Mouse (Mus musculus): Measurements from ENCODE around the gene Txndc11.
"Not testable (repeated sequence)": the region's sequence is repeated elsewhere in the genome, so short reads cannot be mapped to it uniquely, and the experiment has no call there.

Gene Txndc11

GRCm38 (mm10) chr16:11134348-11135344 is at the start of gene Txndc11:
TSS of gene Txndc11 (minus strand) at chr16:11134650.
- peak; percentile 99 for DNase-seq (ENCODE audit: low read depth, low spot score)

DNA sequence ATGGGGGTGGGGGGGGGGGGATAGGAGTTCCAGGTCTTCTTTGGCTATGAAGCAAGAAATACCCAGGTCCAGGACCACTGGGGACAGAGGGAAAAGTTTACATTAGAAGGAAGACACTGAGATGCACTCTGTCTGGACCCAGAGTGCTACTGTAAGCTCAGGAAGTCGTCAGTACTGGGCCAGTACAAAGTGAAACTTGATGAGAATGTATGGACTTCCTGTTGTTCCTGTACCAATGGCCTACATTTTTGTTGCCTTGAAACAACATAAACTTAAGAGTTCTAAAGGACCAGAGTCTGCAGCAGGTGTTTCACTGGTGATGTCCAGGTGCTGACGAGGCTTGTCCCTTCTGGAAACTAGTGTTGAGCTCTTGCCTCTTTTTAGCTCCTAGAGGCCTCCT is 43.0 kb upstream of the Txndc11 start:
- no peak for DNase-seq (ENCODE audit: low read depth, low spot score)

- no peak for DNase-seq (ENCODE audit: low read depth, low spot score)
Observed at GRCm38 (mm10) chr16:11176884-11177244, 42.4 kb upstream of the Txndc11 start.

GRCm38 (mm10) chr16:11176208-11176883 is 41.9 kb upstream of the Txndc11 start, which contains the start of gene Zc3h7a:
TSS of gene Zc3h7a (minus strand) at chr16:11176393.
- DNase-seq (ENCODE audit: low read depth, low spot score), result peak; percentile 95

DNA sequence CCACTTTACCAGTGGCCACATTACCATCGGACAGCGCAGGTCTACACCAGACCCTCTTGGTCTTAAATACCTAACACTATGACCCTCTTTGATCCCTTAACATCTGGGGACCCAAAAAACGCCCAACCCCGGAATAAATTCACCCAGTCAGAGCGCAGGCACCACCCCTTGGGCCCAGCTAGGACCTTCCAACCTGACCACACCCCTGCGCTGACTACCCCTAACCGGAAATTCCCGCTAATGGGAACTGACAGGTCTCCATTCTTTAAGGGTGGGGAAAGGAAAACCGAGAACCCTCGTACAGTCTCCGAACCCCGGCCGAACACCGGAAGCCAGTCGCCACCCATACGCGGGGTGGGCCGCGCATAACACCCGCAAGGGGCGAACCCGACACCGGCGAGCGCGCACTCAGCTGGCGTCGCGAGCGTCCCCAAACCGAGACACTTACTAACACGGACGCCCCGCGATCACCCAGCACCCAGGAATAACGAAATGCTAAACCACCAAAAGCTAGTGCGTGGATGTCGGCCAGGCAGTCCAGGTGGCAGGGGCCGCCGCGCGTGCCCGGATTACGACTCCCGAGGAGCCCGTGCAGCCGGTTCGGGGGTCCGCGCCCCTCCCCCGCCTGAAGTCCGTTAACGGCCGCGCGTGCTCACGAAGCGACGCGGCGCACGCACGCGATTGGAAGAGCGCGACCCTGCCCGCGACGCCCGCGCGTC is 41.2 kb upstream of the Txndc11 start:
- DNase-seq (ENCODE audit: low read depth, low spot score), result peak; percentile 61

GRCm38 (mm10) chr16:11175100-11175488 is 40.6 kb upstream of the Txndc11 start:
- DNase-seq (ENCODE audit: low read depth, low spot score), result peak; percentile 13

GRCm38 (mm10) chr16:11174671-11175081 is 40.2 kb upstream of the Txndc11 start:
- DNase-seq (ENCODE audit: low read depth, low spot score), result peak; percentile 68

DNA sequence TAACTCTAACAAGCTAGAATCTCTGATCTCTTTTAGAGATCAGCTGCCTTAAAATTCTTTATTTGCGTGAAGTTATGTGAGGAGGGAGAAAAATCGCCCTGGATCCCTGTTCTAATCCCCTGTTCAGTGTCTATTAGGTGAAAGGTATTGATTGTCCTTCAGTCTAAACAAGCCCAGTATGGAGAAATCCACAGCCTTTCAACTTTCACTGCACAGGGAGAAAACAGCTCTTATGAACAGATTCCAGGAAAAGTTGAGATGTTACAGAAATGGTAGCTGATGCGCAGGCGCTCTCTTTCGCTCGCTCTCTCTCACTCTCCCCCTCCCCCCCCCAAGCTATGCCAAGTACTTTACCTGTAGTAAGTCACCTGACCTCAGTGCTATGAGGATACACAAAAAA is 37.2 kb upstream of the Txndc11 start:
- no peak for DNase-seq (ENCODE audit: low read depth, low spot score)

- DNase-seq (ENCODE audit: low read depth, low spot score), result peak; percentile 86
Observed at GRCm38 (mm10) chr16:11166431-11166830, 32.0 kb upstream of the Txndc11 start.

DNA sequence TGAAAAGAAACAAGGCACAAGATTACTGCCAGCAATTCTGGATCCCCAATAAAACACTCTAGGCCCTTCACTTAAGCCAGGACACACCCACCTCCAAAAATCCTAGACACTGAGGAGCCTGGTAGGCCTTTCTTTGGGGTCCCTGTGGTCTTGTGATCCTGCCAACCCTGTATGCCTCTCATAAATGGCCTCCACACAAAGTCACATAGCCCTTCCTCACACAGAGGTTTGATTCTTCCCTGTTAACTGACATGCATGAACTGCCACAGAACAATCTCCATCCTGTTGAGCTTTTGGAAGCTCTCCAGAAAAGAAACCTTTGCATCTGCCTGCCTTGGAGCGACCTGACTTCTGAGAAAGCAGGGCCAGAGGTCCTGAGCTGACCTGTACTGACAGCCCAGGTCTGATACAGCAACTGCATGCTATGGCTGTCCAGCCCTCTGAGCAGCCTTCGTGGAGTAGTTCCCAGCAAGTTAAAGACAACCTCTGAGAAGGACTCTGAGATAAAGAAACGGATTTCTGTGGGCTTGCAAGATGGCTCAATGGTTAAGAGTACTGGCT is 30.3 kb upstream of the Txndc11 start:
- DNase-seq (ENCODE audit: low read depth, low spot score), result peak; percentile 30

DNA sequence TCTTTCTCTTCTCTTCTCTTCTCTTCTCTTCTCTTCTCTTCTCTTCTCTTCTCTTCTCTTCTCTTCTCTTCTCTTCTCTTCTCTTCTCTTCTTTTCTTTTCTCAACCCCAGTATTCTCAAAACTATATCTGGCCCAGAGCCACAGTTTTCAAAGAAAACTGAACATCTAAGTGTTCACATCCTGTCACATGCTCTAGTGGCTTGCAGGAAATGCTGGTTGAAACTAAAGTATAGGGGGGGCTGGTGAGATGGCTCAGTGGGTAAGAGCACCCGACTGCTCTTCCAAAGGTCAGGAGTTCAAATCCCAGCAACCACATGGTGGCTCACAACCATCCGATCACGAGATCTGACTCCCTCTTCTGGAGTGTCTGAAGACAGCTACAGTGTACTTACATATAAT is 23.3 kb upstream of the Txndc11 start:
- DNase-seq (ENCODE audit: low read depth, low spot score), result not testable (repeated sequence)

DNA sequence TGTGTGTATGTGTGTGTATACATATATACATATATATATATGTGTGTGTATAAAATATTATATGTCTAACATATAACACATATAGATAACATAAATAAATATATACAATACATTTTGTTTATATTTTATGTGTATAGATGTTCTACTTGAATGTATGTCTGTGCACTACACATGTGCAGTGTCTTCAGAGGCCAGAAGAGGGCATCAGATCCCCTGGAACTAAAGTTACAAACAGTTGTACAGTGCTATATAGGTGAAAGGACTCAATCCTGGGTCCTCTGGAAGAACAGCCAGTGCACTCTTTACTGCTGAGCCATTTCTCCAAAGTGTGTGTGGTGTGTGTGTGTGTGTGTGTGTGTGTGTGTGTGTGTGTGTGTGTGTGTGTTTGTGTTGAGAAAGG is 20.1 kb upstream of the Txndc11 start:
- DNase-seq (ENCODE audit: low read depth, low spot score), result no peak

DNA sequence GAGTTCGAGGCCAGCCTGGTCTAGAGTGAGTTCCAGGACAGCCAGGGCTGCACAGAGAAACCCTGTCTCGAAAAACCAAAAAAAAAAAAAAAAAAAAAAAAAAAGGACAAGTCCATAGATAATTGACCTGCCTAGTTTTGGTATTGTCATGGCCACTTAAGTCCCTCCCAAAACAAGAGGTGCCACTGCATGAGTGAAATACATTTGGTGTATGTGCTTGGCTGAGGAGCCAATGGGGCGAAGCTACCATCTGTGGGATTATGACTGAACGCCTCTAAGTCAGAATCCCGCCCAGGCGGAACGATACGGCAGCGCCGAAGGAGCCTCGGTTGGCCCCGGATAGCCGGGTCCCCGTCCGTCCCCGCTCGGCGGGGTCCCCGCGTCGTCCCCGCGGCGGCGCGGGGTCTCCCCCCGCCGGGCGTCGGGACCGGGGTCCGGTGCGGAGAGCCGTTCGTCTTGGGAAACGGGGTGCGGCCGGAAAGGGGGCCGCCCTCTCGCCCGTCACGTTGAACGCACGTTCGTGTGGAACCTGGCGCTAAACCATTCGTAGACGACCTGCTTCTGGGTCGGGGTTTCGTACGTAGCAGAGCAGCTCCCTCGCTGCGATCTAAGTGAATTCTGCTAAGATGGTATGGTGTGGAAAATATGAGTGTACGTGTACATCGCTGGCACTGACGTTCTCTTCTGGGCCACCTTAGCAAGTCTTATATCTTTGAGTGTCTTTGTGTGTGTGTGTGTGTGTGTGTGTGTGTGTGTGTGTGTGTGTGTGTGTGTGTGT is 9.4 kb upstream of the Txndc11 start:
- DNase-seq (ENCODE audit: low read depth, low spot score), result peak; percentile 22

GRCm38 (mm10) chr16:11133476-11134347 is 738 bp downstream of the Txndc11 start:
- DNase-seq (ENCODE audit: low read depth, low spot score), result no peak

- DNase-seq (ENCODE audit: low read depth, low spot score), result no peak
Observed at GRCm38 (mm10) chr16:11132839-11133238, 1.6 kb downstream of the Txndc11 start.

- peak; percentile 65 for DNase-seq (ENCODE audit: low read depth, low spot score)
Observed at GRCm38 (mm10) chr16:11128301-11128700, 6.1 kb downstream of the Txndc11 start.

- DNase-seq (ENCODE audit: low read depth, low spot score), result peak; percentile 78
Observed at GRCm38 (mm10) chr16:11125371-11125770, 9.1 kb downstream of the Txndc11 start.

DNA sequence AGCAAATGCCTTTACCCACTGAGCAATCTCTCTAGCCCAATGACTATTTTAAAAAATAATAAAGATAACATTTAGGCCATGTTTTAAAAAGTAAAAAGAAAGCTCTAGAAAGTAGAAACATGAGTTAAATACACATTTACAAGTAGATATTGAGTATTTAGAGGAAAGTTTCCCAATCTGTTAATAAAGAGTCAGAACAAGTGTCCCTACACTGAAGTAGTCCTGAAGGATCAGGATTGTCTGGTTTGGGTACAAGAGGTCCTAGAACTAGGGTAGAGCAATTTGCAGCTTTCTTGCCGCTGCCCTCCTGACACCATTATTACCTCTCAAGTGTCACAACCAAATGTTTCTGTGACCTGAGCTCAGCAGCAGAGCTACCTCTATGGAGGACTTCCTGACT is 10.3 kb downstream of the Txndc11 start:
- no peak for DNase-seq (ENCODE audit: low read depth, low spot score)

DNA sequence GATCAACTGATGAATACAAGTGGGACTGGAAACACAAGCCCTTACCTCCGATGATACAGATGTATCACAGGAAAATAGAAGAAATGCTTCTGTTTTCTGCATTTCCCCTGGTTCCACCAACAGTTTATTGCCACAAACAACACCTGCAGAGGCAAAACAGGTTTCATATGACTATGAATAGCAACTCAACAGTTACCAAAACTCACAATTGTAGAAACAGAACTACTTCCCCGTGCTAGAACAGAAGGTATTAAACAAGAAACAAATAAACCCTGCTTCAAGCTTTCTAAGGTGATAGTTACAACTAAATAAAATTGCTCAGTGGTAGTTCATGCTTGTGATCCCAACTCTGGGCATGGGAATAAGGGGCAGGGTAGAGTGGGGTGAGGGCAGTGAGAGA is 11.8 kb downstream of the Txndc11 start:
- DNase-seq (ENCODE audit: low read depth, low spot score), result no peak

GRCm38 (mm10) chr16:11109198-11109740 is 25.2 kb downstream of the Txndc11 start:
- peak; percentile 70 for DNase-seq (ENCODE audit: low read depth, low spot score)

All from brain, adult 2 months (tissue).